Mouse (Mus musculus) heart, embryonic 11.5 days (tissue): ENCODE data around the gene Fam166b. TPM values are rescaled to one million over a fixed set of nuclear protein-coding genes. Genes with fewer than 3 reads are reported as not detected.

Experiments used
- ATAC-seq: fragments of 200-750 bp; cut with Nextera tagmentation; replicated peaks from 2 replicates; pipeline ENCODE4 v1.8.0; 2017; ENCODE audit warnings: moderate library complexity; ENCODE audit not compliant: insufficient number of reproducible peaks, low FRiP score, low TSS enrichment
- H3K27ac ChIP-seq: fragments of 300-500 bp; sonication (generic); 2 replicates; pipeline ENCODE4 v1.5.1; 2014; ENCODE audit warnings: mild to moderate bottlenecking, low read depth, low read length
- H3K27me3 ChIP-seq: fragments of 300-500 bp; sonication (generic); 2 replicates; pipeline ENCODE4 v1.6.1; 2014; ENCODE audit warnings: mild to moderate bottlenecking, low read length, mixed read lengths; ENCODE audit not compliant: control insufficient read depth, insufficient read depth
- H3K36me3 ChIP-seq: fragments of 300-500 bp; sonication (generic); 2 replicates; pipeline ENCODE4 v1.6.1; 2014; ENCODE audit warnings: mild to moderate bottlenecking, low read length, moderate library complexity, mixed read lengths; ENCODE audit not compliant: control insufficient read depth, insufficient read depth
- H3K4me1 ChIP-seq: fragments of 300-500 bp; sonication (generic); 2 replicates; pipeline ENCODE4 v1.6.1; 2014; ENCODE audit warnings: low read length; ENCODE audit not compliant: control insufficient read depth, insufficient read depth
- H3K4me2 ChIP-seq: fragments of 300-500 bp; sonication (generic); 2 replicates; pipeline ENCODE4 v1.6.1; 2014; ENCODE audit warnings: mild to moderate bottlenecking, moderate library complexity
- H3K4me3 ChIP-seq: fragments of 300-500 bp; sonication (generic); 2 replicates; pipeline ENCODE4 v1.5.1; 2014; ENCODE audit warnings: low read depth, low read length
- H3K9ac ChIP-seq: fragments of 300-500 bp; sonication (generic); 2 replicates; pipeline ENCODE4 v1.6.1; 2014; ENCODE audit warnings: mild to moderate bottlenecking, low read depth, low read length, moderate library complexity
- H3K9me3 ChIP-seq: fragments of 300-500 bp; sonication (generic); replicated peaks from 2 replicates; pipeline ENCODE4 v1.6.1; 2016; ENCODE audit warnings: low read length; ENCODE audit not compliant: control insufficient read depth
- WGBS: fragments of 180-500 bp; shearing (Covaris S2); extraction: QIAGEN DNeasy Blood & Tissue Kit; methylation state at CpG from one replicate; pipeline ENCODE4 v1.1.7; 2014; ENCODE audit not compliant: insufficient replicate concordance; 5-methylcytosine and 5-hydroxymethylcytosine counted together
- polyA plus RNA-seq: library from polyadenylated mRNA; unstranded; fragments of >200 nt; fragmentation: Nextera tagmentation; extraction: Ambion mirVana; gene quantifications from 2 replicates; pipeline ENCODE4 v1.2.1, GENCODE M21; 2014

Gene Fam166b
- polyA plus RNA-seq, 1 experiment from 2014 or later = 0.23 TPM

GRCm38 (mm10) chr4:43418450-43418849, 10.5 kb downstream of the Fam166b start:
- WGBS = 68% methylated on average over 4 of the region's 4 CpGs
- no peak overlapping the region for H3K27ac ChIP-seq
- no peak overlapping the region for H3K4me2 ChIP-seq
- no peak overlapping the region for H3K4me3 ChIP-seq
- peaks cover 19% of the 10 kb centered on the region for H3K36me3 ChIP-seq
- H3K27me3 ChIP-seq = peaks cover 8% of the 10 kb centered on the region
- no peak for ATAC-seq
- no peaks in the 10 kb centered on the region for H3K9me3 ChIP-seq
- no peak overlapping the region for H3K9ac ChIP-seq
- peaks cover 14% of the 10 kb centered on the region for H3K4me1 ChIP-seq

- peaks cover 14% of the 10 kb centered on the region for H3K36me3 ChIP-seq
- H3K27ac ChIP-seq = no peak overlapping the region
- H3K9ac ChIP-seq = no peak overlapping the region
- ATAC-seq = no peak
- H3K4me2 ChIP-seq = no peak overlapping the region
- H3K9me3 ChIP-seq = no peaks in the 10 kb centered on the region
- whole genome bisulfite sequencing = 64% methylated on average over 16 of the region's 16 CpGs
- H3K27me3 ChIP-seq = peaks cover 2% of the 10 kb centered on the region
- H3K4me3 ChIP-seq = no peak overlapping the region
- peaks cover 15% of the 10 kb centered on the region for H3K4me1 ChIP-seq
Measured at GRCm38 (mm10) chr4:43417269-43418062, 11.5 kb downstream of the Fam166b start.

GRCm38 (mm10) chr4:43416071-43416490, 12.9 kb downstream of the Fam166b start:
- no peak for ATAC-seq
- Histone ChIP-seq H3K27me3 (no peaks in the 10 kb centered on the region), H3K27ac (no peak overlapping the region), H3K4me2 (no peak overlapping the region), H3K4me3 (no peak overlapping the region), H3K9ac (no peak overlapping the region), H3K36me3 (peaks cover 13% of the 10 kb centered on the region), H3K9me3 (no peaks in the 10 kb centered on the region), H3K4me1 (peaks cover 15% of the 10 kb centered on the region)
- 91% methylated on average over 22 of the region's 22 CpGs for WGBS

DNA sequence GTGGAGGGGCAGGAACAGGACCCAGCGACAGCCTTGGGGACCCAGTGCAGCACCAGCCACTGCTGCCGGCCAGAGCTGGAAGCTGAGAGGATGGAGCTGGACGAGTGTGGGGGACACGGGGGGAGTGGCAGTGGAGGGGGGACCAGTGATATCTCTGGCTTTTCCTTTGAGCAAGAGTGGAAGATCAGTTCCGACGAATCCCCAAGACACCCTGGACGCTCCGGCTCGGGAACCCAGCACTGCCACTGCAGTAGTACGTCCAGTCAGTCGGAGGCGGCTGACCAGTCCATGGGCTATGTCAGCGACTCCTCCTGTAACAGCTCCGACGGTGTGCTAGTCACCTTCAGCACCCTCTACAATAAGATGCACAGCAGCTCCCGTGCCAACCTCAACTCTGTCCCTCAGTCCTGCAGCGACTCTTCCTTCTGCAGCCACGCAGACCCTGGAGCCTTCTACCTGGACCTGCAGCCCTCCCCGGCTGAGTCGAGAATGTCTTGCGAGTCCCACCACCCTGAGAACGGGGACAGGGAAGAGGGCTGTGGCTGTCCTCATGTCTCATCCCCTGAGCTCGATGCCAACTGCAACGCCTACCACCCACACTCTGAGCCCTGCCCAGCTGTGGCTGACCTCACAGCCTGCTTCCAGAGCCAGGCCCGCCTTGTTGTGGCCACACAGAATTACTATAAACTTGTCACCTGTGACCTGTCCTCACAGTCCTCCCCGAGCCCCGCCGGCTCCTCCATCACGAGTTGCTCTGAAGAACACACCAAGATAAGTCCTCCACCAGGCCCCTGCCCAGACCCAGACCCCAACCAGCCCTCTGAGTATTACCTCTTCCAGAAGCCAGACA, 13.5 kb downstream of the Fam166b start:
- Histone ChIP-seq H3K36me3 (peaks cover 13% of the 10 kb centered on the region), H3K9ac (no peak overlapping the region), H3K27ac (no peak overlapping the region), H3K4me2 (no peak overlapping the region), H3K4me3 (no peak overlapping the region), H3K9me3 (no peaks in the 10 kb centered on the region), H3K27me3 (no peaks in the 10 kb centered on the region), H3K4me1 (peaks cover 15% of the 10 kb centered on the region)
- ATAC-seq = no peak
- WGBS = 78% methylated on average over 29 of the region's 29 CpGs

GRCm38 (mm10) chr4:43414761-43415160, 14.2 kb downstream of the Fam166b start:
- WGBS = 81% methylated on average over 14 of the region's 14 CpGs
- Histone ChIP-seq H3K27me3 (no peaks in the 10 kb centered on the region), H3K36me3 (peaks cover 13% of the 10 kb centered on the region), H3K9ac (no peak overlapping the region), H3K4me2 (no peak overlapping the region), H3K4me3 (no peak overlapping the region), H3K9me3 (no peaks in the 10 kb centered on the region), H3K27ac (no peak overlapping the region), H3K4me1 (peaks cover 15% of the 10 kb centered on the region)
- ATAC-seq = no peak

GRCm38 (mm10) chr4:43407071-43407920, 21.6 kb downstream of the Fam166b start:
- WGBS = 62% methylated on average over 12 of the region's 12 CpGs
- ATAC-seq = no peak

GRCm38 (mm10) chr4:43406162-43406971, 22.6 kb downstream of the Fam166b start:
- peak; percentile 86 for ATAC-seq
- 1% methylated on average over 28 of the region's 28 CpGs for WGBS
- H3K27me3 ChIP-seq = no peaks in the 10 kb centered on the region
- no peaks in the 10 kb centered on the region for H3K9me3 ChIP-seq
- H3K4me3 ChIP-seq = peak overlapping the region; percentile 53
- peak overlapping the region; percentile 82 for H3K4me2 ChIP-seq
- peaks cover 21% of the 10 kb centered on the region for H3K4me1 ChIP-seq
- H3K27ac ChIP-seq = peak overlapping the region; percentile 79
- peak overlapping the region; percentile 75 for H3K9ac ChIP-seq
- H3K36me3 ChIP-seq = no peaks in the 10 kb centered on the region

More at GRCm38 (mm10) chr4:43407071-43407920, 21.6 kb downstream of the Fam166b start:
- H3K4me2 ChIP-seq = peak overlapping the region; percentile 82
- H3K27ac ChIP-seq = peak overlapping the region; percentile 79
- no peaks in the 10 kb centered on the region for H3K9me3 ChIP-seq
- no peaks in the 10 kb centered on the region for H3K36me3 ChIP-seq
- H3K9ac ChIP-seq = peak overlapping the region; percentile 75
- H3K4me3 ChIP-seq = peak overlapping the region; percentile 53
- H3K27me3 ChIP-seq = no peaks in the 10 kb centered on the region
- peaks cover 14% of the 10 kb centered on the region for H3K4me1 ChIP-seq
